8 mouse cellular contexts compared by ENCODE assay signal in genomic region chrX:20658891-20659406, GRCm38 (mm10). TPM values are rescaled to one million over a fixed set of nuclear protein-coding genes. Genes with fewer than 3 reads are reported as not detected.
DNase-seq lines count a peak whose midpoint lies in the region; ATAC-seq and TF ChIP-seq lines count a peak whose summit lies in the region.

No protein-coding gene starts in this region.

- peak overlapping the region; percentile 64 for H3K4me3 ChIP-seq in layer of hippocampus, adult 2 months
- peak overlapping the region; percentile 58 for H3K4me3 ChIP-seq in bone marrow macrophage, adult 2 months (ENCODE audit: insufficient read depth, low read length)
- peak overlapping the region; percentile 58 for H3K4me3 ChIP-seq in heart, embryonic 12.5 days
- peak overlapping the region; percentile 56 for H3K4me3 ChIP-seq in limb, embryonic 10.5 days
- H3K4me3 ChIP-seq in midbrain, postnatal 0 days (ENCODE audit: low read depth, low read length) = peak overlapping the region; percentile 39

- no peak for DNase-seq in layer of hippocampus, adult 2 months (ENCODE audit: low spot score in 2 of 2)
- no peak for DNase-seq in layer of hippocampus, adult 11-12 months (ENCODE audit: low spot score)
- peak; percentile 38 for DNase-seq in limb, embryonic 10.5 days (ENCODE audit: low spot score)
- no peak for DNase-seq in midbrain, postnatal 0 days (ENCODE audit: low spot score)
- DNase-seq in gastrocnemius, adult 18-20 months (ENCODE audit: low spot score) = no peak
- no peak for DNase-seq in layer of hippocampus, postnatal 36 days

- H3K27ac ChIP-seq in layer of hippocampus, adult 2 months = no peak overlapping the region
- H3K27ac ChIP-seq in bone marrow macrophage, adult 2 months (ENCODE audit: insufficient read depth, low read depth, low read length) = peak overlapping the region; percentile 65
- H3K27ac ChIP-seq in heart, embryonic 12.5 days (ENCODE audit: poor library complexity, severe bottlenecking) = peak overlapping the region; percentile 53; the same call in 1 of the 2 replicates
- peak overlapping the region; percentile 67 for H3K27ac ChIP-seq in limb, embryonic 10.5 days
- no peak overlapping the region for H3K27ac ChIP-seq in midbrain, postnatal 0 days (ENCODE audit: low read depth, low read length)

- no peak for TF ChIP-seq POLR2A in bone marrow macrophage, adult 2 months (IDR thresholded peaks at IDR 0.05; ENCODE audit: borderline replicate concordance, low read depth, low read length)

- H3K27me3 ChIP-seq in heart, embryonic 12.5 days (replicated peaks) = no peaks in the 10 kb centered on the region
- no peaks in the 10 kb centered on the region for H3K27me3 ChIP-seq in limb, embryonic 10.5 days (ENCODE audit: low read depth, poor library complexity, severe bottlenecking)
- H3K27me3 ChIP-seq in midbrain, postnatal 0 days (ENCODE audit: insufficient read depth, low read length) = no peaks in the 10 kb centered on the region

- no peak for TF ChIP-seq CTCF in layer of hippocampus, adult 2 months (conservative IDR thresholded peaks at IDR 0.05)
- no peak for TF ChIP-seq CTCF in bone marrow macrophage, adult 2 months (IDR thresholded peaks at IDR 0.05; ENCODE audit: low read depth, low read length)
- TF ChIP-seq CTCF in midbrain, postnatal 0 days (IDR thresholded peaks at IDR 0.05) = no peak

- WGBS in heart, embryonic 12.5 days = 16% methylated on average over 24 of the region's 24 CpGs
- WGBS in limb, embryonic 10.5 days = 5% methylated on average over 24 of the region's 24 CpGs
- WGBS in midbrain, postnatal 0 days = 18% methylated on average over 24 of the region's 24 CpGs

- ATAC-seq in heart, embryonic 12.5 days (ENCODE audit: insufficient number of reproducible peaks, low FRiP score) = 0 out of 2 replicates have a peak, but pooled peaks have one; percentile 15
- no peak for ATAC-seq in midbrain, postnatal 0 days (ENCODE audit: low FRiP score)

- H3K4me1 ChIP-seq in bone marrow macrophage, adult 2 months (ENCODE audit: control insufficient read depth, insufficient read depth, low read length) = no peaks in the 10 kb centered on the region
- no peaks in the 10 kb centered on the region for H3K4me1 ChIP-seq in heart, embryonic 12.5 days (replicated peaks)
- 0 out of 2 replicates have a peak, but pooled peaks cover 3% of the 10 kb centered on the region for H3K4me1 ChIP-seq in limb, embryonic 10.5 days
- H3K4me1 ChIP-seq in midbrain, postnatal 0 days (ENCODE audit: insufficient read depth, low read length) = no peaks in the 10 kb centered on the region

- H3K36me3 ChIP-seq in heart, embryonic 12.5 days = no peaks in the 10 kb centered on the region
- no peaks in the 10 kb centered on the region for H3K36me3 ChIP-seq in limb, embryonic 10.5 days
- H3K36me3 ChIP-seq in midbrain, postnatal 0 days (ENCODE audit: insufficient read depth, low read length) = no peaks in the 10 kb centered on the region

- no peaks in the 10 kb centered on the region for H3K9me3 ChIP-seq in heart, embryonic 12.5 days (replicated peaks)
- no peaks in the 10 kb centered on the region for H3K9me3 ChIP-seq in limb, embryonic 10.5 days (replicated peaks)
- H3K9me3 ChIP-seq in midbrain, postnatal 0 days (ENCODE audit: low read length) = no peaks in the 10 kb centered on the region

- H3K4me2 ChIP-seq in heart, embryonic 12.5 days = peak overlapping the region; percentile 72
- peak overlapping the region; percentile 75 for H3K4me2 ChIP-seq in midbrain, postnatal 0 days (ENCODE audit: low read depth, low read length, poor library complexity, severe bottlenecking)

- peak overlapping the region; percentile 72 for H3K9ac ChIP-seq in heart, embryonic 12.5 days
- H3K9ac ChIP-seq in midbrain, postnatal 0 days (replicated peaks; ENCODE audit: low read length, poor library complexity, severe bottlenecking) = no peak overlapping the region

RNA-seq across cellular contexts. Expression of gene Uba1, which starts 0.8 kb away (rescaled TPM):
- total RNA-seq in layer of hippocampus, adult 2 months (2021) = 100 to 1,000 TPM; 345 to 375 TPM
- 160 and 168 TPM in 2 replicates for polyA plus RNA-seq in bone marrow macrophage, adult 2 months (2012; ENCODE audit: insufficient read depth, insufficient read length, missing spikeins)
- 211 and 225 TPM in 2 replicates for polyA plus RNA-seq in heart, embryonic 12.5 days (2016; fragmentation: Nextera tagmentation; extraction: Ambion mirVana)
- polyA plus RNA-seq in limb, embryonic 10.5 days (2016; fragmentation: Nextera tagmentation; extraction: Ambion mirVana) = 228 and 240 TPM in 2 replicates
- 594 and 646 TPM in 2 replicates for total RNA-seq in midbrain, postnatal 0 days (2014; rRNA removed)
- polyA plus RNA-seq in midbrain, postnatal 0 days (2015; fragmentation: Nextera tagmentation; extraction: Ambion mirVana) = 263 and 265 TPM in 2 replicates
- total RNA-seq in gastrocnemius, adult 18-20 months (2021) = 100 to 1,000 TPM; 138 to 146 TPM
- 100 to 1,000 TPM; 373 to 384 TPM for total RNA-seq in layer of hippocampus, postnatal 36 days (2021)

RNA-seq across cellular contexts. Expression of gene Cdk16, which starts 28.8 kb away (rescaled TPM):
- total RNA-seq in layer of hippocampus, adult 2 months (2021) = 100 to 1,000 TPM; 195 to 200 TPM
- 56.1 and 57.6 TPM in 2 replicates for polyA plus RNA-seq in bone marrow macrophage, adult 2 months (2012; ENCODE audit: insufficient read depth, insufficient read length, missing spikeins)
- 140 and 141 TPM in 2 replicates for polyA plus RNA-seq in heart, embryonic 12.5 days (2016; fragmentation: Nextera tagmentation; extraction: Ambion mirVana)
- 124 and 134 TPM in 2 replicates for polyA plus RNA-seq in limb, embryonic 10.5 days (2016; fragmentation: Nextera tagmentation; extraction: Ambion mirVana)
- total RNA-seq in midbrain, postnatal 0 days (2014; rRNA removed) = 217 and 218 TPM in 2 replicates
- polyA plus RNA-seq in midbrain, postnatal 0 days (2015; fragmentation: Nextera tagmentation; extraction: Ambion mirVana) = 171 and 173 TPM in 2 replicates
- 100 to 1,000 TPM; 103 to 117 TPM for total RNA-seq in gastrocnemius, adult 18-20 months (2021)
- total RNA-seq in layer of hippocampus, postnatal 36 days (2021) = 100 to 1,000 TPM; 224 to 227 TPM

RNA-seq across cellular contexts. Expression of gene Ndufb11, which starts 41.5 kb away (rescaled TPM):
- 100 to 1,000 TPM; 151 to 152 TPM for total RNA-seq in layer of hippocampus, adult 2 months (2021)
- polyA plus RNA-seq in bone marrow macrophage, adult 2 months (2012; ENCODE audit: insufficient read depth, insufficient read length, missing spikeins) = 138 TPM in 2 replicates
- 335 and 344 TPM in 2 replicates for polyA plus RNA-seq in heart, embryonic 12.5 days (2016; fragmentation: Nextera tagmentation; extraction: Ambion mirVana)
- 181 and 186 TPM in 2 replicates for polyA plus RNA-seq in limb, embryonic 10.5 days (2016; fragmentation: Nextera tagmentation; extraction: Ambion mirVana)
- 96.6 and 109 TPM in 2 replicates for total RNA-seq in midbrain, postnatal 0 days (2014; rRNA removed)
- polyA plus RNA-seq in midbrain, postnatal 0 days (2015; fragmentation: Nextera tagmentation; extraction: Ambion mirVana) = 277 and 295 TPM in 2 replicates
- total RNA-seq in gastrocnemius, adult 18-20 months (2021) = 100 to 1,000 TPM; 421 to 423 TPM
- total RNA-seq in layer of hippocampus, postnatal 36 days (2021) = 100 to 1,000 TPM; 150 to 162 TPM

RNA-seq across cellular contexts. Expression of gene Rbm10, which starts 41.6 kb away (rescaled TPM):
- 10 to 100 TPM; 51.2 to 52.5 TPM for total RNA-seq in layer of hippocampus, adult 2 months (2021)
- polyA plus RNA-seq in bone marrow macrophage, adult 2 months (2012; ENCODE audit: insufficient read depth, insufficient read length, missing spikeins) = 14.9 and 17.3 TPM in 2 replicates
- polyA plus RNA-seq in heart, embryonic 12.5 days (2016; fragmentation: Nextera tagmentation; extraction: Ambion mirVana) = 44.1 and 44.5 TPM in 2 replicates
- 110 and 111 TPM in 2 replicates for polyA plus RNA-seq in limb, embryonic 10.5 days (2016; fragmentation: Nextera tagmentation; extraction: Ambion mirVana)
- total RNA-seq in midbrain, postnatal 0 days (2014; rRNA removed) = 55.2 and 60.4 TPM in 2 replicates
- polyA plus RNA-seq in midbrain, postnatal 0 days (2015; fragmentation: Nextera tagmentation; extraction: Ambion mirVana) = 27.5 and 28.7 TPM in 2 replicates
- 10 to 100 TPM in 1 of 2 experiments, 1 to 10 TPM in 1; 10.0 to 11.2 TPM for total RNA-seq in gastrocnemius, adult 18-20 months (2021)
- 10 to 100 TPM; 51.1 to 53.9 TPM for total RNA-seq in layer of hippocampus, postnatal 36 days (2021)

RNA-seq across cellular contexts. Expression of gene Usp11, which starts 44.8 kb away (rescaled TPM):
- 100 to 1,000 TPM; 114 to 122 TPM for total RNA-seq in layer of hippocampus, adult 2 months (2021)
- polyA plus RNA-seq in bone marrow macrophage, adult 2 months (2012; ENCODE audit: insufficient read depth, insufficient read length, missing spikeins) = 2.5 TPM in 2 replicates
- 43.7 and 45.4 TPM in 2 replicates for polyA plus RNA-seq in heart, embryonic 12.5 days (2016; fragmentation: Nextera tagmentation; extraction: Ambion mirVana)
- polyA plus RNA-seq in limb, embryonic 10.5 days (2016; fragmentation: Nextera tagmentation; extraction: Ambion mirVana) = 39.3 and 49.4 TPM in 2 replicates
- total RNA-seq in midbrain, postnatal 0 days (2014; rRNA removed) = 95.1 and 95.4 TPM in 2 replicates
- 76.2 and 77.0 TPM in 2 replicates for polyA plus RNA-seq in midbrain, postnatal 0 days (2015; fragmentation: Nextera tagmentation; extraction: Ambion mirVana)
- 1 to 10 TPM; 1.5 to 2.3 TPM for total RNA-seq in gastrocnemius, adult 18-20 months (2021)
- total RNA-seq in layer of hippocampus, postnatal 36 days (2021) = 100 to 1,000 TPM; 111 to 113 TPM

Comparison
In these comparisons a context has a peak if more than half of its experiments do, and no peak if none do; other contexts are left out.
1. H3K27ac ChIP-seq: peak in bone marrow macrophage, adult 2 months (single experiment), heart, embryonic 12.5 days (single experiment) and limb, embryonic 10.5 days (single experiment); none in layer of hippocampus, adult 2 months (single experiment) and midbrain, postnatal 0 days (single experiment).
2. Peak in every context shown above with its lines, with median percentiles within 50 percentile points of each other: H3K4me3 ChIP-seq.